Mouse (Mus musculus): Measurements from ENCODE around the gene Ppie. TPM values are rescaled to one million over a fixed set of nuclear protein-coding genes. Genes with fewer than 3 reads are reported as not detected.
"Not testable (repeated sequence)": the region's sequence is repeated elsewhere in the genome, so short reads cannot be mapped to it uniquely, and the experiment has no call there.

Ppie gene
- polyA plus RNA-seq, 1 experiment = 16.7 TPM

GRCm38 (mm10) chr4:123112216-123112764, 27.5 kb downstream of the Ppie start:
- TF ChIP-seq CTCF (IDR thresholded peaks at IDR 0.05; ENCODE audit: control insufficient read depth, insufficient read depth, insufficient replicate concordance, low read depth, low read length) (no peak), POLR2A (IDR thresholded peaks at IDR 0.05; ENCODE audit: control insufficient read depth, low read depth, low read length) (no peak)
- H3K4me3 ChIP-seq (ENCODE audit: control insufficient read depth, low read depth, low read length) = no peak overlapping the region
- no peak overlapping the region for H3K27ac ChIP-seq (ENCODE audit: control insufficient read depth, insufficient read depth, low read depth, low read length)
- no peaks in the 10 kb centered on the region for H3K27me3 ChIP-seq (ENCODE audit: control insufficient read depth, insufficient read depth, low read length)
- peaks cover 7% of the 10 kb centered on the region for H3K4me1 ChIP-seq (ENCODE audit: control insufficient read depth, insufficient read depth, low read length)
- H3K36me3 ChIP-seq (ENCODE audit: control insufficient read depth, insufficient read depth, low read length) = no peaks in the 10 kb centered on the region

- H3K36me3 ChIP-seq (ENCODE audit: control insufficient read depth, insufficient read depth, low read length); H3K27ac ChIP-seq (ENCODE audit: control insufficient read depth, insufficient read depth, low read depth, low read length); H3K4me3 ChIP-seq (ENCODE audit: control insufficient read depth, low read depth, low read length); H3K4me1 ChIP-seq (ENCODE audit: control insufficient read depth, insufficient read depth, low read length); H3K27me3 ChIP-seq (ENCODE audit: control insufficient read depth, insufficient read depth, low read length): not testable (repeated sequence)
Observed at GRCm38 (mm10) chr4:123111275-123111983, 28.3 kb downstream of the Ppie start.

- Histone ChIP-seq H3K4me3 (ENCODE audit: control insufficient read depth, low read depth, low read length) (no peak overlapping the region), H3K36me3 (ENCODE audit: control insufficient read depth, insufficient read depth, low read length) (no peaks in the 10 kb centered on the region), H3K27ac (ENCODE audit: control insufficient read depth, insufficient read depth, low read depth, low read length) (no peak overlapping the region), H3K4me1 (ENCODE audit: control insufficient read depth, insufficient read depth, low read length) (no peaks in the 10 kb centered on the region), H3K27me3 (ENCODE audit: control insufficient read depth, insufficient read depth, low read length) (no peaks in the 10 kb centered on the region)
- no peak for TF ChIP-seq CTCF (IDR thresholded peaks at IDR 0.05; ENCODE audit: control insufficient read depth, insufficient read depth, insufficient replicate concordance, low read depth, low read length)
- no peak for TF ChIP-seq POLR2A (IDR thresholded peaks at IDR 0.05; ENCODE audit: control insufficient read depth, low read depth, low read length)
Observed at GRCm38 (mm10) chr4:123110751-123111150, 29.0 kb downstream of the Ppie start.

GRCm38 (mm10) chr4:123108056-123108455, 31.7 kb downstream of the Ppie start:
- H3K4me1 ChIP-seq (ENCODE audit: control insufficient read depth, insufficient read depth, low read length) = peaks cover 12% of the 10 kb centered on the region
- no peaks in the 10 kb centered on the region for H3K36me3 ChIP-seq (ENCODE audit: control insufficient read depth, insufficient read depth, low read length)
- TF ChIP-seq POLR2A (IDR thresholded peaks at IDR 0.05; ENCODE audit: control insufficient read depth, low read depth, low read length) (no peak), CTCF (IDR thresholded peaks at IDR 0.05; ENCODE audit: control insufficient read depth, insufficient read depth, insufficient replicate concordance, low read depth, low read length) (no peak)
- H3K27ac ChIP-seq (ENCODE audit: control insufficient read depth, insufficient read depth, low read depth, low read length) = no peak overlapping the region
- H3K27me3 ChIP-seq (ENCODE audit: control insufficient read depth, insufficient read depth, low read length) = no peaks in the 10 kb centered on the region
- H3K4me3 ChIP-seq (ENCODE audit: control insufficient read depth, low read depth, low read length) = no peak overlapping the region

GRCm38 (mm10) chr4:123106864-123107263, 32.9 kb downstream of the Ppie start:
- no peaks in the 10 kb centered on the region for H3K27me3 ChIP-seq (ENCODE audit: control insufficient read depth, insufficient read depth, low read length)
- no peaks in the 10 kb centered on the region for H3K36me3 ChIP-seq (ENCODE audit: control insufficient read depth, insufficient read depth, low read length)
- no peak overlapping the region for H3K27ac ChIP-seq (ENCODE audit: control insufficient read depth, insufficient read depth, low read depth, low read length)
- no peak overlapping the region for H3K4me3 ChIP-seq (ENCODE audit: control insufficient read depth, low read depth, low read length)
- H3K4me1 ChIP-seq (ENCODE audit: control insufficient read depth, insufficient read depth, low read length) = peaks cover 12% of the 10 kb centered on the region
- TF ChIP-seq CTCF (IDR thresholded peaks at IDR 0.05; ENCODE audit: control insufficient read depth, insufficient read depth, insufficient replicate concordance, low read depth, low read length) = no peak
- no peak for TF ChIP-seq POLR2A (IDR thresholded peaks at IDR 0.05; ENCODE audit: control insufficient read depth, low read depth, low read length)

GRCm38 (mm10) chr4:123105929-123106328, 33.8 kb downstream of the Ppie start:
- H3K27me3 ChIP-seq (ENCODE audit: control insufficient read depth, insufficient read depth, low read length); H3K36me3 ChIP-seq (ENCODE audit: control insufficient read depth, insufficient read depth, low read length); H3K4me3 ChIP-seq (ENCODE audit: control insufficient read depth, low read depth, low read length); H3K27ac ChIP-seq (ENCODE audit: control insufficient read depth, insufficient read depth, low read depth, low read length): not testable (repeated sequence)
- H3K4me1 ChIP-seq (ENCODE audit: control insufficient read depth, insufficient read depth, low read length) = peaks cover 12% of the 10 kb centered on the region

- Histone ChIP-seq H3K4me3 (ENCODE audit: control insufficient read depth, low read depth, low read length) (peak overlapping the region; percentile 71), H3K27me3 (ENCODE audit: control insufficient read depth, insufficient read depth, low read length) (no peaks in the 10 kb centered on the region), H3K36me3 (ENCODE audit: control insufficient read depth, insufficient read depth, low read length) (no peaks in the 10 kb centered on the region), H3K27ac (ENCODE audit: control insufficient read depth, insufficient read depth, low read depth, low read length) (no peak overlapping the region), H3K4me1 (ENCODE audit: control insufficient read depth, insufficient read depth, low read length) (peaks cover 12% of the 10 kb centered on the region)
- no peak for TF ChIP-seq CTCF (IDR thresholded peaks at IDR 0.05; ENCODE audit: control insufficient read depth, insufficient read depth, insufficient replicate concordance, low read depth, low read length)
- no peak for TF ChIP-seq POLR2A (IDR thresholded peaks at IDR 0.05; ENCODE audit: control insufficient read depth, low read depth, low read length)
Observed at GRCm38 (mm10) chr4:123105451-123105790, 34.3 kb downstream of the Ppie start.

Data from testis, adult 2 months (tissue).